Mouse (Mus musculus): ENCODE measurements at regions not wholly inside any gene's neighbourhood (a gene's known extent, or its start where the extent isn't known, plus 50 kb on each side); places are given as distances from the start of the nearest gene placed in this dataset.

DNA sequence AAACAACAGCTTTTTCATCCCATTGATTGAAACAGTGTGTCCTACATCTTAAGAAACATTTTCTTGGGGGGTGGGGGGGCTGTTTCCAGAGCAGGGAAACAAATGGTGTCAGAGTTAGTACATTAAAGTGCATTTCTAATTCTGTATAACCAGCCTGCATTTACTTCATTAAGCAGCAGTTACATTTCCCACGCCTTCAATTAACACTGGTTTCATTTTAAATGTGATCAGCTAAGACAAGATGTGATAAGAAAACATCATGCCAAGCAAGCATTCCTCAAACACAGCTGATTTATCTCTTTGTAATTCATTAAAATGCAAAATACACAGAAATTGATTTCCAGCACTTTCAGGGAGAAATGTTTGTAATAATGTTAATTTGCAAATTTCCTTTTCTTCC is 122.0 kb downstream of the Olfr1505 start:
- no peak for DNase-seq (ENCODE audit: extremely low spot score, low read depth, low spot score)

DNA sequence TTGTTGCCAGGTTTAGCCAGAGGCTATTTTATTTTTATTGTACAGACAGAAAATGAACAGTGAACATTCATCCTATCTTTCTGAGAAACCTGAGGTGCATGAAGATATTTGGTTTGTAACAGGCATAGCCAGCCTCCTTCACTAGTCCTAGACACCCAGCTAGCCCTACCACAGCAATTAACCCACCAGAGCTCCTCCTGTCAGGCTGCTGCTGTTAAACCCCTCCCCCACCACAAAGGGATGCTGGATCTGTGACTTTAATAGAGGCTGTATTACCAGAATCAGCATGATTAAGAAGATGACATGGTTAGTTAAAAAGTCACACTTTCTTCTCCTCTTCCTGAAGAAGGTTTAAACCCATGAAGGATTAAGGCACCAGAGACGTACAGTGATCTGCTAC is 122.5 kb downstream of the Olfr1505 start:
- DNase-seq (ENCODE audit: extremely low spot score, low read depth, low spot score): no peak

DNA sequence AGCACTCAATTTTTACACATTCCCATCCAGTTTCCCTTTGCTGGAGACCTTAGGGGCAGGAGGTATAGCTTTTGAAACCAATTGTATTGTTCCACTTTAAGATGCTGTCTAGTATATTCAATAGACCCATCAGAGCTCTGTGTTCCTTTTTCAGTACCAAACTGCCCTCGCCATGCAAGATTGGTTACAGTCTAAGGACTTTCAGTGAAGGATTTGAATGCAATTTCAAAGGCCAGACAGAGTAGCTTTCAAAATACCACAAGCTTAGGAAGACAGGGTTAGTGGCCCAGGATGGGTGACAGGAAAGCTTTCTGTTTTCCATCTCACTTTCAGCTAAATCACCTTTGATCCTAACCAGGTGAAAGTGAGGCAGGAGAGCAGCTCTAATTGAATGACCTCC is 123.4 kb downstream of the Olfr1505 start:
- DNase-seq (ENCODE audit: extremely low spot score, low read depth, low spot score): no peak

DNA sequence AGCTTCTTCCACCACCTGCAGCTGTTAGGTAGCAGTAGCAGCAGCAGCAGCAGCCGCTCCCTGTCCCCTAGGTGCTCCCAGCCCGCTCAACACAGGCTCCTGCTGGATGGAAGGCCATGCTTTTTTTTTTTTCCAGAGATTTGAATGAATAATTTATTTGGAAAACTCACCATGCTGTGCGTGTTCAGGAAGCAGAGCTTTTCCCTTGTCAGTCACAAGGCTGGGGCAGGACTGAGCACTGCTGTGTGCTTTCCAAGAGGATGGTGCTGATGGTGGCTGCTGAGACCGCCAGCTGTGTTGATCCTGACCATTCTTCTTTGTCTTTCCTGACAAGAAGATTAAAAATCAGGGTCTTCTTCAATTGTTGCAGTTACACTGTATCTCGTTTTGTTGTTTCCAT is 129.4 kb downstream of the Olfr1505 start:
- DNase-seq (ENCODE audit: extremely low spot score, low read depth, low spot score): no peak

DNA sequence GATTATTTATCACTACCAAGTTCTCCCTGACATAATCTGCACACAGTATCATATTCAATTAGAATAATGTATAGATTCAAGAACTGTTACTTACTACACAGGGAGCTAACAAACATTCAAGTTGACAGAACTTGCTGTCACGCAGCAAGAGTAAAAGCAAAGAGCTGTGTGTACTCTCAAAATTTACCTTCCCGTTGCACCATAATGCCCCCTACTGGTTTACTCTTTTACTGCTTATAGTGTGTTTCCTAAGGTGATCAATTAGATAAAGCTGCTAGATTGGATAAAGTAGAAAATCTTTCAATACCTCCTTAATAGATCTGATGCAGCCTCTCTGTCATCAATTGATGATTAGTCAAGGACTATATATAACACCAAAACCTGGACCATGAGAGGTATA is 132.1 kb downstream of the Olfr1505 start:
- DNase-seq (ENCODE audit: extremely low spot score, low read depth, low spot score): no peak

DNA sequence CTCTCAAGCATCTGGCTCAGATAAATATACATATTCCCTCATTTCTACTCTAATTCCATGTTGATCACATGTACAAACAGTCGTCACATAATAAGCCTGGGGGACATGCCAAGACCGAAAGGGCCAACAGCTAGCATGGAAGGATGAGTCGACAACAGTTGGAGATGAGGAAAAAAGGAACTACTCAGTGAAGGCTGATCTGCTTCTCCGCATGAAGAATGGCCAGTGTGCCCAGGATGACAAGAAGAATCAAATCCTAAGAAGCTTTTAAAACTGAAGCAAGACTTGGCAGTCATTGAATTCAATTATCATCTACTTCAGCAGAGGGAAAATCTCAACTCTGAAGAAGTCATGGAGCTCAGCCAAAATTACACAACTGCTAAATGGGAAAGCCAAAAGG is 138.7 kb downstream of the Olfr1505 start:
- no peak for DNase-seq (ENCODE audit: extremely low spot score, low read depth, low spot score)

DNA sequence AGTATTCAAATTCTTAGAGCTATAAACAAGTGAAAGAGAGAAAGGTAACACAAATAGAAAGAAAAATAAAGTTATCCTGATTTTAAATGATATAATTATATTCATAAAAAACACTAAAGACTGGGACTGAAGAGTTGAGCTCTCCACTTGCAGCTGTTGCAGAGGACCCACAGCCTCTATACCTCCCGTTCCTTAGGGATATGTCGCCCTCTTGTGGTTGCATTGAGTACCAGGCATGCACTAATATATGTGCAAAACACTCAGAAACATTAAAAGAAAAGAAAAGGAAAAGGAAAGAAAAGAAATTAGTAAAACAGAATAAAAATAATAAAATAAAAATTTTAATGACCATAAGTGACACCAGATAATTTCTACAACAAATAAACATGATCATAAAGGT is 167.2 kb downstream of the Olfr1505 start:
- peak; percentile 6 for DNase-seq (ENCODE audit: extremely low spot score, low read depth, low spot score)

DNA sequence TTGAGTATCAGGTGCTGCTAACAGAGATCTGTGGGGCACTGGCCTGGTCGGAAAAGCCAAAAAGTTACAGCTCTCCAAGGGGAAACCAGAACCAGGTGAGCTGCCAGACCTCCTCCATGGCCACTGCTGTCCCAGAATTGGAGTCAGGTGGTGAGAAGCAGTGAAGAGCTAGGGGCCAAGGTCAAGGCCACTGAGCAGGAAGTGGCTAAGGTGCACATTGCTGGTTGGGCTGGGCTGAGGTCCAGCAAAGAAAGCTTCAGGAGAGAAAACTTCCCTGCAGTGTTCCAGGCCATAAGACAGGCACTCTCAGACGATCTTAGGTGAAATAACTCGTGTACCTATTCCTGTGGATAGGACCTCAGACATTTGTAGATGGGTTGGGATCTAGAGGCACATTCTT is 171.4 kb downstream of the Olfr1505 start:
- DNase-seq (ENCODE audit: extremely low spot score, low read depth, low spot score): no peak

DNA sequence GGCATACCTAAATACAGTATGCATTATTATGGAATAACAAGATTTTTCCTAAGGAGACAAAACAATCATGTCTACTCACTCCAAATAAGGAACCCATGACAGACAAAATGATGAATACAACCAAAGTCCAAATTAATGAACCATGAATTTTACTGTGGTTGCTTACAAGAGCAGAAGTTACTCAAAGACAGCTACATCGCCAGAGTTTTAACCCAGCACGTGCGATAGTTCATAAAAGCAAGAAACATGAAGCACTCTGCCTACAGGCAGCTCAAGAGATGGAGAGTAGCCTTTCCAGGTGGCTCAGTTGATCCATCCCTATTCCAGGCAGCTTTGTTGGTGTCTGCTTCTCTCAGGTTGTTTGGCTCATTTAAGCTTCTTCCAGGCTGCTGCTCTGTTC is 176.8 kb downstream of the Olfr1505 start:
- DNase-seq (ENCODE audit: extremely low spot score, low read depth, low spot score): no peak

DNA sequence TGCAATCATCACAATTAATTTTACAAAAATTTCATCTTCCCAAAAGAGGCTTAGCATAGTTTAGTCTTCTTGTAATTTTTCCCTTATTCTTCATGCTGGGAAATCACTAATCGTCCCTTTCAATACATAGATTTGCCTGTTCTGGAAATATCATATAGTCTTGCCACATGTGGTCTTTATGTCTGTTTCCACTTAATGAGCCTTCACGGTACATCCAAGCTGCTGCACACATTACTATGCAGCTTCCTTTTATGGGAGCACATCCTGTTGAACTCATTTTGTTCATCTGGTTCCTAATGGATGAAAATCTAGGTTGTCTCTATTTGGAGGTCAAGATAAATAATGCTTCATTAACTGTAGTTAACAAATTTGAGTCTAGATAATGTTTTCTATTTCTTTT is 180.9 kb downstream of the Olfr1505 start:
- no peak for DNase-seq (ENCODE audit: extremely low spot score, low read depth, low spot score)

DNA sequence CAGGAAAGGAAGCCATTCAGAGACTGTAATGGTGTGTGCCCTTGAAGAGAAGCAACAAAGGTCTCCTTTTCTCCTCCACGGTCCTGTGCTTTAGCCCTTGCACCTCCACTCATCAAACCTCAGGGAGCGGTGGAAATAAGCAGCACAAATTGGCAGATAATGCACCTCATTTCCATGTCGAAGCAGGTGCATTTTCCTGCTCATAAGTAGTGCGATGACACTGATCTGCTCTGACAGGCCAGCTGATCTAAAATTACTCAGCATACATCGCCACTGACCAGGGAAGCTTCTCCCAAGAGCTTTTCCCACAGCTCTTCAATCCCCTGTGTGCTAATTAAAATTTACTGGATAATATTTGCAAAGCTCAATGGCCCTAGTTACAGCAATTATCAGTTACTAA is 182.9 kb downstream of the Olfr1505 start:
- DNase-seq (ENCODE audit: extremely low spot score, low read depth, low spot score): no peak

DNA sequence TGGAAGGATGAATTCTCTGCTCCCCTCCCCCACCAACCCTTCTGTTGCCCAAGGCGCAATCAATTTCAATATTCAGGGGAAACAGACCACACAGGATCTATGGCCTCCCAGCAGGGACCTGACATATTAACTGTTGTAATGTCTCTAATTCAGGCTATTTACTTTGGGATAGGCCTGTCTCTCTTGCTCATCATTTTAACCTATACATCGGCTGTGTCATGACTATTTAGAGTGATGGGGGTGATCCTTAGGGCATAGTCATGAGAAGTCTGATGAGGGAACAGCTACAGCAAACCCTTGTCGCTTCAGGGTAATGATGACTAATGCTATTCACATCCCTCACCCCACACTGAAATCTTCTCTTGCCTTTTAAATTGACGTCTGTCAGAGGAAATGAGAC is 195.8 kb downstream of the Olfr1505 start:
- no peak for DNase-seq (ENCODE audit: extremely low spot score, low read depth, low spot score)

DNA sequence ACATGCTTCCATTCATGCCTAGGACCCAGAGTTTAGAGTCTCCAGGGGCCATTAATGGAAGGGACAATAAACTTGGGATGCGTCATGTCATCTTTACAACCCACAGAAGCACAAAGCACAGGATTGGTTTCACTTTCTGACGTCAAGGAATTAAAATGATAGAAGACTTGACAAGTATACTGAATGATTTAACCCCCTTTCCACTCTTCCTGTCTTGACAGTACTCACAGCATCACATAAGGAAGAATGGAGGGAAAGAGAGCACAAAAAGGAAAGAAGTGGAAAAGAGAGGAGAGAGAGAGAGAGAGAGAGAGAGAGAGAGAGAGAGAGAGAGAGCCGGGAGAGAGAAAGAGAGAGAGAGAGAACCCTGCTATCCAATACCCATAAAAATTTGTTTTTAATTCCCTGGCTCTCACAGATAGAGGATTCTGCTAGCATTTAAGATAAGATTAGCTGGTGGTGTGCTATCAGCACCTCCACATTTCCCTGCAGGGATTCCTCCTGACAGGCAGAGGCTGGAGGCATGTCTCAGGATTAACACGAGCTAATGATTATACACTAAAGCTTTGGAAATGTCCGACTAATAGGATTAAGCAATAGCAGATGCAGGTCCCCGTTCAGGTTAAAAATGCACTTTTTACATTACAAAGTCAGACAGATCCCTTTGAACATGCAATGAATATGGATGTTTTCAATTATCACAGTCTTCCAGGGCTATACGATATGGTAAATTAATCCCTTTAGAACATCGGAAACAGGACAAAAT is 210.2 kb downstream of the Olfr1505 start:
- DNase-seq (ENCODE audit: extremely low spot score, low read depth, low spot score): peak; percentile 28

DNA sequence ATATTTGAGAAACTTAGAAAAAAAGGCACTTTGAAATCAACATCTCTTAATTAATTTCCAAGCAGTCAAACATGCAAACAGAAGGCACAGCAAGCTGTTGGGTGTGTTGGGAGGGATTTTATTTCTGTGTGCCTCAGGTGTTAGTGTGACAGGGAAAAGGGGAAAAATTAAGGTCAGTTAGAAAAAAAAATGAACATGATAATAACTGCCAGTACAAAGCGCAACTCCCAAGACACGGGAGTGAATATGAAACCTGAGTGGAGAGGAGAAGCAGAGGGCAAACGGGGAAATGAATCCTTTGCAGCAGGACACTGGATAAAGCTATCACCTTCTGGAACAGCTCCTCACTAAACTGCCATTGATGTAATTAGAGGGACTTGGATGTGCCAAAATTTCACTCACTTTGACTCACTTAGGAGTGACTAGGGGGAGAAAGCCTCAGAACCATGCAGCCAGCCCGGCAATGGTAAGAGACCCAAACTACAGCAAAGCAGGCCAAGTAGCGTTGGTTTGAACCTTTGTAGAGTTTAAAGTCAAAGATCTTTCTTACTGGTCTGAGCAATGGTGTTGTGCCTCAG is 211.0 kb downstream of the Olfr1505 start:
- DNase-seq (ENCODE audit: extremely low spot score, low read depth, low spot score): no peak

DNA sequence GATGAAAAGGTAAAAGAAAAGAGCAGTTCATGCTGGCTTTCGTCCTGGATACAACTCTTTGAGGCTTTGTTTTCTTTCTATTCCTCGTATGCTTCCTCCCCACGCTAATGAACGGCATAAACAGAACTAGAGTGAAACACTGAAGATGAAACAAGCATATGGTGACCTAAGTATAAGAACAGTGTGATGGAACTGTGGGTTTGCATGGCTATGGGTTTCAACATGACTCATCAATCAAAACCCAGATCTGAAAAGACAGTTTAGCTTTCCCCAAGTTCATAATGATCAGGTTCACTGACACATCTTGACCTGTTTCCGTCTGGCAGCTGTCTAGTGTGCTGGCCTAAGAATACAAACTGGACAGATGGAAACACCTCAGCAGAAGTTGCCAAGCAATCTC is 211.7 kb downstream of the Olfr1505 start:
- DNase-seq (ENCODE audit: extremely low spot score, low read depth, low spot score): no peak

DNA sequence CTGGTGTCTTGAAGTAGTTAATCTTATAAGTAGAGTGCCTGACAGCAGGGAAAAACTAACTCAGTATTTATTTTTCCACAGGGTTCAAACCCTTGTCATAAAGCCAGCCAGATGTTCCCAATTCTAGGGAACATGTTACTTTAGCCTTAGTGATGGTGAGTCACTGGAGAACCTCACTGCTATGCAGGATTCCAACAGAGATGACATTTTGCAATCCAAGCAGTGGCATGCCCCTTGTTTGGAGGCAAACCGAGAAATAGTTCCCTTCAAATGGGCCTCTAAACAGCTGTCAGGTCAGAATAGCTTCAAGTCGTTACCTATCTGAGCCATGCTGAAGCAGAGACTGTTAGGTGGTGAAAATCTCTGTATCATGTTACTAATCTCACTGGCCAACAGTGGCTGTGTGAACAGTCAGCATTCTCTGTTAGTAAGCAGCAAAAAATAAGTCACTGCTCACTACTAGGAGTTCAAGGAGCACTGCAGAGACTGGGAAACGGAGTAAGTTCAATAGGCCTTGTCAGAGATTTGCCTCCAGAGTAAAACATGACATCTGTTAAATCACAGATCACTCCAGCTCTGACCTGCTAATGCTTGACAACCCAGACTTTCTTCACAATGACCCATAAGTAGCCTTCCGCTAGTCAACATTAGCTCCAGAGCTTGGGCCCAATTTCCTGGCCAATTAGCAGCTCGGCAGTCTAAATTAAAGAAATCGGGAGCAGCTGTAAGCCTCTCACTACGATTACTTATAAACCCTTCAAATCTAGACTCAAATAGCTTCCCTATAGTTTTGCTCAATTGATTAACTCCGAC is 215.3 kb downstream of the Olfr1505 start:
- peak; percentile 56 for DNase-seq (ENCODE audit: extremely low spot score, low read depth, low spot score)

DNA sequence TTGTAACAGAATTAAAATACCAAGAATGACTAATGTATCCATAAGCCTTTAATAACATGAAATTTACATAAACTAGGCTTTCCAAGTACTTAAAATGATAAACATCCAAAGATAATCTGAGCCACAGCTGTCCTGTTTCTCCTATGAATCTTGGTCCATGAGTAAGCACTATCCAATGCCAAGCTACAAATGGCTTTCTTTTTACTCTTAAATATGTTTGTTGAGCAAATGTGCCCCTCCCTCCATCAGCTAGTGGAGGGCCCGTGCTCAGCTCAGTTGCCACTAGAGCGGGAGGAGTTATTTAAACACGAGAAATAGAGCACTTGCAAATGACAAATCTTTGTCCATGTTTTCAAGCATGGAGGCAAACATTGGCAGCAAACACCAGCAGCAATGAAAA is 247.9 kb downstream of the Olfr1505 start:
- no peak for DNase-seq (ENCODE audit: extremely low spot score, low read depth, low spot score)

DNA sequence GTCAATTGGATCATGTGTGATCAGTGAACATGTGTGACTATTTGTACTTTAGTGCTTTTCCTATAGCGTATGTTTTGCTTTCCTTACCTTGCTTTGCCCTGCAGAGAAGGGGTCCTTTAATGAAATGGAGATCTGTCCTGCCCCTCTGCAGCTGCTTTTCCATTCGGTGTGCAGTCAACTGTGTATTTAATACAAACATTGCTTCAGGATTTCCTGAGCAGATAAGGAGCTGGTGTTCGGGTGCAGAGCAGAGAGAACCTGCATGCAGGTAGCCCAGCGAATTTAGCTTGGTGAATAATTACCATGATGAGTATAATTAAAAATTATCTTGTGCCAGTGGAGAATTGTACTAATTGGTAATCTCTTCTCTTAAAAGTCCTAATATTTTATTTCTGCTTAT is 249.4 kb downstream of the Olfr1505 start:
- DNase-seq (ENCODE audit: extremely low spot score, low read depth, low spot score): no peak

DNA sequence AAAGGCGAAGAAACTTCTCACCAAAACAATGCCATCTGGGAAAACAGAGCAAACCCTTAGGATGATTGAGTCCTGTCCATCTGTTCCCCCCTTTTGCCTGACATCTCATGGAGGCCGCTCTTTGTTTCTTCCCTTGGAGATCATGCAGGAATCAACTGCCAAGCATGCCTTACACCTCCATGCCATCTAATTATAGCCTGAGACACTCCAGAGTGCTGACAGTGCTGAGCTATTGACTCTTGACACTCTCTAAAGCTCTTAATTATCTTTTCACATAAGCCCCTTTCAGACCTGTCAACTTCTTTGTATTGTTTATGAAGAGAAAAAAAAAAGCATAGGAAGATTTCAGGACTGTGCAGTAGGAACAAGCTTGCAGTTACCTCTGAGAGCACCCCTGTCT is 252.4 kb downstream of the Olfr1505 start:
- no peak for DNase-seq (ENCODE audit: extremely low spot score, low read depth, low spot score)

DNA sequence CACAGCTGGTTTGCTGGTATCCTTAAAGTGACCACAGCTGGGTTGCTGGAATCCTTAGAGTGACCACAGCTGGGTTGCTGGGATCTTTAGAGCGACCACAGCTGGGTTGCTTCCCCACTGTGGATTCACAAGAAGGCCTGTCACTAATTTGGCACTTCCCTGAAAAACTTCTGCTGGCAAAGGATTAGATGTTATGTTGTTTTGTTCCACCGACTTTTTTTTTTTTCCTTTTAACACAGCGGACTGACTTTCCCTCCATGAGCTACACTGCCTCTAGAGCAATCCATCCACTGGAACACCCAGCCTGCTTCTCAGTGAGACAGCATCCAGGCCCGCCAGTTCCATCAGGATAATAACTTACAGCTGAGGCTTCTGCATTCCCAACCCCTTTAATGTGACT is 266.9 kb downstream of the Olfr1505 start:
- DNase-seq (ENCODE audit: extremely low spot score, low read depth, low spot score): no peak

DNA sequence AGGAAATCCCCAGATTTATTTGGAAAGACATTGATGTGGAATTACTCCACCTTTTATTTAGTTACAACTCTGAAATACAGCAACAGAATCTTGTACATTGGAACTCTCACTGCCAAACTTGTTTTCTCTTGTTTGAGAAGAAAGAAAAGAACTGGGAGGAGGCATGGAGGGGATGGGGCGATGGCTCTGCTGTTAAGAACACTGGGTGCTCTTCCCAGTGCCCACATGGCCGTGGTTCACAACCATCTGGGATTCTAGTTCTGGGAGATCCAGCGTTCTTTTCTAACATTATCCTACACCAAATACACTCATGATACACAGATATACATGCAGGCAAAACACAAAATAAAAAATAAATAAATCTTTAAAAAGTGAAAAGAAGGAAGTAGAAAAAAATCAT is 267.6 kb downstream of the Olfr1505 start:
- no peak for DNase-seq (ENCODE audit: extremely low spot score, low read depth, low spot score)

Measured in hindlimb bud, embryonic 11.5 days (tissue).